Mouse (Mus musculus) E14TG2a.4 (cell line): Measurements from ENCODE around the gene Hmbs.
"Not testable (repeated sequence)": the region's sequence is repeated elsewhere in the genome, so short reads cannot be mapped to it uniquely, and the experiment has no call there.

Experiments
- H3K27me3 ChIP-seq: 2 replicates; pipeline ENCODE4 v1.6.1; 2014; ENCODE audit warnings: low read length, control low read depth; ENCODE audit not compliant: insufficient read depth
- H3K36me3 ChIP-seq: 2 replicates; pipeline ENCODE4 v1.6.1; 2014; ENCODE audit warnings: low read length, control low read depth; ENCODE audit not compliant: insufficient read depth
- H3K4me1 ChIP-seq: replicated peaks from 2 replicates; pipeline ENCODE4 v1.6.1; 2014; ENCODE audit warnings: low read depth, low read length, control low read depth
- H3K4me3 ChIP-seq: replicated peaks from 2 replicates; pipeline ENCODE4 v1.5.1; 2014; ENCODE audit warnings: mild to moderate bottlenecking, low read length
- H3K9me3 ChIP-seq: 2 replicates; pipeline ENCODE4 v1.6.1; 2014; ENCODE audit warnings: low read length, control low read depth
- CTCF ChIP-seq: conservative IDR thresholded peaks from 2 replicates; pipeline ENCODE4 v1.5.1; 2014; ENCODE audit warnings: low read length
- NANOG ChIP-seq: IDR thresholded peaks from 2 replicates; pipeline ENCODE4 v1.6.1; 2014; ENCODE audit warnings: borderline replicate concordance, low read length, mixed read lengths
- POU5F1 ChIP-seq: IDR thresholded peaks from 2 replicates; pipeline ENCODE4 v1.6.1; 2014; ENCODE audit warnings: low read length, borderline replicate concordance

Gene Hmbs

GRCm38 (mm10) chr9:44313476-44314256 is 30.4 kb downstream of the Hmbs start:
- no peak overlapping the region for H3K4me3 ChIP-seq
- H3K27me3 ChIP-seq, result peaks cover 80% of the 10 kb centered on the region
- H3K4me1 ChIP-seq, result peaks cover 75% of the 10 kb centered on the region
- peaks cover 38% of the 10 kb centered on the region for H3K36me3 ChIP-seq
- no peaks in the 10 kb centered on the region for H3K9me3 ChIP-seq
- TF ChIP-seq POU5F1 (no peak), NANOG (no peak), CTCF (no peak)

GRCm38 (mm10) chr9:44311136-44312134 is 32.6 kb downstream of the Hmbs start:
- H3K4me3 ChIP-seq, result peak overlapping the region; percentile 65
- peaks cover 58% of the 10 kb centered on the region for H3K27me3 ChIP-seq
- TF ChIP-seq CTCF (no peak), POU5F1 (no peak), NANOG (peak; percentile 86)
- H3K4me1 ChIP-seq, result peaks cover 62% of the 10 kb centered on the region
- no peaks in the 10 kb centered on the region for H3K9me3 ChIP-seq
- peaks cover 32% of the 10 kb centered on the region for H3K36me3 ChIP-seq

DNA sequence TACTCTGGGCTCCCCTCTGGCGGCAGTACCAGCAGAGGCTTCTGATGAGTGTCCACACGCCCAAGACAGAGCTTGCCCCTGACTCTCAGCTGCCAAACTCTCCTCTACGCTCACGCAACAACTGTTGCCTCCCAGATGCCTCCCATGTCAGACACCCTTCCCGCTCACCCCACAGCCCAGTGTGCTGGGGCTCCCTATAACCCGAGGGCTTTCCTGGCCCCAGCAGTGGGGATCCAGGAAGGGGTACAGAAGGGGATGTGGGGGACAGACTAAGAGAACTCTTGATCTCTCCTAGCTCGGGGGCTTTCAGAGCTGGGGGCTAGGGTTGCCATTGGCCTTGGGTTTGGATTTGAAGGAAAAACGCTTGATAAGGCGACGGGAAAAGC is 33.3 kb downstream of the Hmbs start:
- H3K9me3 ChIP-seq, result no peaks in the 10 kb centered on the region
- H3K4me3 ChIP-seq, result peak overlapping the region; percentile 65
- H3K4me1 ChIP-seq, result peaks cover 59% of the 10 kb centered on the region
- TF ChIP-seq CTCF (no peak), POU5F1 (no peak), NANOG (no peak)
- H3K27me3 ChIP-seq, result peaks cover 52% of the 10 kb centered on the region
- peaks cover 25% of the 10 kb centered on the region for H3K36me3 ChIP-seq

- peaks cover 15% of the 10 kb centered on the region for H3K36me3 ChIP-seq
- no peak overlapping the region for H3K4me3 ChIP-seq
- H3K27me3 ChIP-seq, result peaks cover 42% of the 10 kb centered on the region
- H3K4me1 ChIP-seq, result peaks cover 55% of the 10 kb centered on the region
- no peak for TF ChIP-seq CTCF
- TF ChIP-seq POU5F1, result no peak
- TF ChIP-seq NANOG, result no peak
- no peaks in the 10 kb centered on the region for H3K9me3 ChIP-seq
Observed at GRCm38 (mm10) chr9:44309756-44310155, 34.3 kb downstream of the Hmbs start.

DNA sequence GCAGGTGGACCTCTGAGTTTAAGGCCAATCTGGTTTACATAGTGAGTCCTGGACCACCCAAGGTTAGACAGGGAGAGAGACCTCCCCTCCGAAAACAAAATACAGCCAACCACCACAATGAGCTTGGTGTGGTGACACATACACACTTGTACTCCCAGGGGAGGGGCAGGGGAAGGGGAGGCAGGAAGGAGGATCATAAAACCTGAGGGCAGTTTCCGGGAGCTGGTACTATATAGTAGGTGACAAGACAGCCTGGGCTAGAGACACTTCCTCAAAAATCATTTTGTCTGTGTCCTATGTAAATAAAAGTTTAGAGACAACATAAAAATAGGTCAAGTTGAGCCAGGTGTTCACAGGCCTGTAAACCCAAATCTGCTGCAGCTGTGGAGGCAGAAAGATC is 36.8 kb downstream of the Hmbs start:
- Histone ChIP-seq H3K27me3 (peaks cover 17% of the 10 kb centered on the region), H3K36me3 (peaks cover 17% of the 10 kb centered on the region), H3K4me1 (peaks cover 65% of the 10 kb centered on the region), H3K4me3 (no peak overlapping the region), H3K9me3 (no peaks in the 10 kb centered on the region)
- no peak for TF ChIP-seq POU5F1
- TF ChIP-seq CTCF, result no peak
- TF ChIP-seq NANOG, result no peak

GRCm38 (mm10) chr9:44306532-44306931 is 37.5 kb downstream of the Hmbs start:
- TF ChIP-seq NANOG, result no peak
- no peak for TF ChIP-seq CTCF
- TF ChIP-seq POU5F1, result no peak
- no peaks in the 10 kb centered on the region for H3K9me3 ChIP-seq

GRCm38 (mm10) chr9:44305466-44306079 is 38.5 kb downstream of the Hmbs start, which contains the start of gene Hinfp:
Hinfp (minus strand) TSS chr9:44305671.
- peaks cover 32% of the 10 kb centered on the region for H3K36me3 ChIP-seq
- peaks cover 56% of the 10 kb centered on the region for H3K4me1 ChIP-seq
- H3K27me3 ChIP-seq, result peaks cover 8% of the 10 kb centered on the region
- TF ChIP-seq CTCF (no peak), POU5F1 (no peak), NANOG (no peak)
- H3K4me3 ChIP-seq, result peak within 1 kb of the TSS; percentile 99
- no peaks in the 10 kb centered on the region for H3K9me3 ChIP-seq

More at GRCm38 (mm10) chr9:44306532-44306931, 37.5 kb downstream of the Hmbs start:
- Histone ChIP-seq H3K36me3 (peaks cover 24% of the 10 kb centered on the region), H3K4me3 (no peak overlapping the region), H3K27me3 (peaks cover 12% of the 10 kb centered on the region), H3K4me1 (peaks cover 61% of the 10 kb centered on the region)

DNA sequence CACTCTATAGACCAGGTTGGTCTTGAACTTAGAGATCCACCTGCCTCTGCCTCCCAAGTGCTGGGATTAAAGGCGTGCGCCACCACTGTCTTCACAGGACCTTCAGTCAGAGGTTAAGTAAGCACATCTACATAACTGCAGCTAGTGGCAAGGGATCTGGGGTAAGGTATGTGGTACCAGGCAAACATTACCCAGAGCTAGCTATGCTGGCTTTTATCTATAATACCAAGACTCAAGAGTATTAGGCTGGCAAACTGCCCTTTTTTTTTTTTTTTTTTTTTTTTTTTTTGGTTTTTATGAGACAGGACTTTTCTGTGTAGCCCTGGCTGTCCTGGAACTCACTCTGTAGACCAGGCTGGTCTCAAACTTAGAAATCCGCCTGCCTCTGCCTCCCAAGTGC is 44.0 kb downstream of the Hmbs start:
- H3K9me3 ChIP-seq, H3K27me3 ChIP-seq, H3K4me3 ChIP-seq: not testable (repeated sequence)
- Histone ChIP-seq H3K4me1 (peaks cover 33% of the 10 kb centered on the region), H3K36me3 (peaks cover 86% of the 10 kb centered on the region)
